Mouse (Mus musculus): ENCODE measurements around the gene Hoxc10.

Gene Hoxc10

DNA sequence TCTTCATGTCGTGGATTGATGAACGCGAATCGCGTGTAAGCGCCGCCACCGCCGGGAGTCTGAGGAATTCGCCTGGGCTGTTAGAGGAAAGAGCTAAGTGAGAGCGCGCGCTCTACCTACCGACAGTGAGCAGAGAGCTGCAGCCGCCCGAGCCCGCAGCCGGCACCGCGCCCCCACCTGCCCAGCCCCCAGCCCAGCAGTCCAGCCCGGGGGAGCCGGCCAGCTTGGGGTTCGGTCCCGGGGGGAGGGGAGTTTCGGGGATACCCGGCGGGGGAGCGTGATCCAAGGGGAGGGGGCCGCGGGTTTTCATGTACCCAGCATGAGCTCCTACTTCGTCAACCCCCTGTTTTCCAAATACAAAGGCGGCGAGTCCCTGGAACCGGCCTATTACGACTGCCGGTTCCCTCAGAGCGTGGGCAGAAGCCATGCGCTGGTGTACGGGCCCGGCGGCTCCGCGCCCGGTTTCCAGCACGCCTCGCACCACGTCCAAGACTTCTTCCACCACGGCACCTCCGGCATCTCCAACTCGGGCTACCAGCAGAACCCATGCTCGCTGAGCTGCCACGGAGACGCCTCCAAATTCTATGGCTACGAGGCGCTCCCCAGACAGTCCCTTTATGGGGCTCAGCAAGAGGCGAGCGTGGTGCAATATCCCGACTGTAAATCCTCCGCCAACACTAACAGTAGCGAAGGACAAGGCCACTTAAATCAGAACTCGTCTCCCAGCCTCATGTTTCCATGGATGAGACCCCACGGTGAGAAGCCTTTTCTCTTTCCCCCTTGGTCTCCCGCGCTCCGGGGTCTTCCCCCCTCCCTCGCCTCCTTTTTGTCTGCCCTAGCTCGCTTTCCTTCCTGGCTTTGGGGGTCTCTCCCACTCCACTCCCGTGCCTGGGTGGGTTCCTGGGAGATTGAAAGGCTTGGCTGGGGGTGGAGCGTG is 24.1 kb downstream of the Hoxc10 start, which contains the start of gene Hoxc8:
Hoxc8 (plus strand) TSS at position 147 of the 937 bp plus-strand sequence.
- no peak for DNase-seq (ENCODE audit: low spot score)

- DNase-seq (ENCODE audit: low spot score) = no peak
These were observed 25.2 kb downstream of the Hoxc10 start for GRCm38 (mm10) chr15:102991782-102992181.

DNA sequence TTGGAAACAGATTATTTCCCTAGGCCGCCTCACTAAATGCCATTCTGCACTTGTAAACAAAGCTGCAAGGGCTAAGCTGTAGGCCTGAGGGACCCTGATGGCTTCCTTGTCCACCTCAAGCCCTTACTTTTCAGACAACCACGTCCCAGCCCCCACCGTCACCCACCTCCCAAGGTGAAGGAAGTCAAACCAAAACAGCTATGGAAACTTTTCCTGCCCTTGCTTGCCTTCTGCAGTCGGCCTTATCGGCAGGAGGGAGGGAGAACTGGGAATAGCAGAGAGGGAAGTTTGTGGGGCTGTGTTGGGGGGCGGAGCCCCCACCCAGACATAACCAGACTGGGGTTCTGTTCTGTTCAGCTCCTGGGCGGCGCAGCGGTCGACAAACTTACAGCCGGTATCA is 25.6 kb downstream of the Hoxc10 start:
- no peak for DNase-seq (ENCODE audit: low spot score)

DNA sequence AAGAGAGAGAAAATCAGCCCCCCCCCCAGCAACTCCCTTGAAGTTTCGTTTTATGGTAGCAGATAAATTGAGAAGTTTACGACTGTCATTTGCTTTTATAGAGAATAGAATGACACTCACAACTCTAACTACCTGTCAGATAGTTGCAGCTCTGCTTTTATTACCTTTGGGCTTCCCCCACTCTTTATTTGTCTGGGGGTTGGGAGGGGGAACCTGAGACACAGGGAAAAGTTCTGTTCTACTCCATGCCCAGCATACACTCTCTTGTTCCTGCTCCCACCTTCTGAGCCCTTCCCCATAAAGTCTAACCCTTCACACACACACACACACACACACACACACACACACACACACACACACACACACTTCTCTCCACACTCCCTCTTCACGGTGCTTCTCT is 26.3 kb downstream of the Hoxc10 start:
- no peak for DNase-seq (ENCODE audit: low spot score)

DNA sequence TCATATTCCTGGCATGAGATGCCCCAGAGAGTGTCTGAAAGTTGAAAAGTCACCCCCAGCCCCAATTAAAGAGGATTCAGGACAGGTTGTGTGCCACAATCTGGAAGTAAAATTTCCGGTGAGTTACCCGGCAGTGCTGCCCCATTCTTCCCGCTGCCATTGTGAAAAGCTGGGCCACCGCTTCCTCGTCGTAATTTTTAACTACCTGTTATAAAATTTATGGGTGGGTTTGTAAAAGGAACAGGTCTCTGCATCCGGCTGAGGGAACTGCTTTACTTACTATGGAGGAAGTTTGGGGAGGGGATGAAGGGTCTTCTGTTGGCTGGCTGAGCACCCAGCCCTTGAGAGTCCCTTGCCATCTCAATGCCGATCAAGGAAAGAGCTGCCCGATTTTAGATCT is 30.0 kb downstream of the Hoxc10 start:
- DNase-seq (ENCODE audit: low spot score) = no peak

DNA sequence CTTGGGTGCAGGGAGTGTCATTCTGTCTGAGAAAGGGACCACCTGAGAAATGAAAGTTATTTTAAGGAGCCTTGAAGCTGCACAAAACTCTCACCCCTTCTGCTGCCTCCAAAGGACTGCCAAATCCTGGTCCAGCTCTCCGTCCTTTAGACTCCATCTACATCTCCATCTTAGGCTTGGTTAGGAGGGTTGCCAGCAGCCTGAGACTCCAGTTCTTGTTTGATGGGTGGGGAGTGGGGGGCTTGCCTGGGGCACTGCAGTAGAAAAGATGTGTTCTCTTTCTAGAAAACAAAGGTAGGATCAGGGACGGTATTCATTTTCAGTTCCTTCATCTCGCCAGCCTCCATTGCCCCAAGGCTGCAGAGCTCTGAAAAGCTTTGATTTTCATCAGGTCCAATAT is 30.8 kb downstream of the Hoxc10 start:
- DNase-seq (ENCODE audit: low spot score) = no peak

- DNase-seq (ENCODE audit: low spot score) = no peak
These were observed 31.4 kb downstream of the Hoxc10 start, which contains the start of gene Hoxc6 for GRCm38 (mm10) chr15:102997939-102998355. TSS of gene Hoxc6 (plus strand) at chr15:102998257.

- no peak for DNase-seq (ENCODE audit: low spot score)
These were observed 32.1 kb downstream of the Hoxc10 start for GRCm38 (mm10) chr15:102998608-102999182.

GRCm38 (mm10) chr15:102999183-102999831 is 32.7 kb downstream of the Hoxc10 start:
- no peak for DNase-seq (ENCODE audit: low spot score)

GRCm38 (mm10) chr15:102999955-103000354 is 33.4 kb downstream of the Hoxc10 start:
- no peak for DNase-seq (ENCODE audit: low spot score)

GRCm38 (mm10) chr15:103000501-103000901 is 33.9 kb downstream of the Hoxc10 start:
- DNase-seq (ENCODE audit: low spot score) = no peak

DNA sequence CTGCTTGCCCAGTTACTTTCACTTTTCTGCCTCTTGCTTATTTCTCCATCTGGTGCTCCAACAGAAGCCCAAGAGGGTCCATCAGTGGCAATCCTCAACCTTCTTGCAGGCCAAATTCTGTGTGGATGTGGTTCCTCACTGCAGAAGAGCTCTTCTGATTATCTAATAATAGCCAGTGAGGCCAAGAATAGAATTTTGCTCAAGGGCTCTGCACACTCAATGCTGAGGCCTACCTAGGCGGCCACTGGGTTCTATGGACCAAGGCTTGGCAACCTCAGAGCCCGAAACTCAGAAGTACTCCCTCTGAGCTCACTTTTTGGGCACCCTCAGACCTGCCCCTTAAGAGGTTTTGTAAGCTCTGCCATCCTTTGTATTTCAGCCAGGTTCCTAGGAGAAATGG is 34.8 kb downstream of the Hoxc10 start:
- DNase-seq (ENCODE audit: low spot score) = no peak

- no peak for DNase-seq (ENCODE audit: low spot score)
These were observed 35.6 kb downstream of the Hoxc10 start for GRCm38 (mm10) chr15:103002156-103002555.

- no peak for DNase-seq (ENCODE audit: low spot score)
These were observed 36.3 kb downstream of the Hoxc10 start for GRCm38 (mm10) chr15:103002821-103003448.

GRCm38 (mm10) chr15:103005308-103005707 is 38.7 kb downstream of the Hoxc10 start:
- no peak for DNase-seq (ENCODE audit: low spot score)

- DNase-seq (ENCODE audit: low spot score) = no peak
These were observed 39.2 kb downstream of the Hoxc10 start for GRCm38 (mm10) chr15:103005797-103006196.

DNA sequence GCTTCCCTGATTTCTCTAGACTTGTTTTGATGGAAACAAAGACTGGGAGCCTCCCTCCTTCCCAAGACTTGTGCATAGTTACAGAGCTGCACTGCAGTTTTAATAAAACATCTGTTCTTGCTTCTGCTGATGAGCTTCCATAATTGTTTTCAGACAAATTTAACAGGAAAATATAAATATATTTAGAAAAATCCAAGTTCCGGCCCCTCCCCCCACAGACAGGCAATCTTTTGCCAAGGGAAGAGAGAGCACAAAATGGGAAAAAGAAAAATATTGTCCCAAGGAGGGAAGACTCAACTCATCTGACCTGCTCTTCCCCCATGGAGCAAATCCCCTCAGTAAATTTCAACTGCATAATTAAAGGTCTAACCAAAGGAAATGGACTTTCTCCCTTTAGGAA is 39.7 kb downstream of the Hoxc10 start:
- no peak for DNase-seq (ENCODE audit: low spot score)

- no peak for DNase-seq (ENCODE audit: low spot score)
These were observed 42.9 kb downstream of the Hoxc10 start for GRCm38 (mm10) chr15:103009265-103010111.

GRCm38 (mm10) chr15:103010112-103010846 is 43.7 kb downstream of the Hoxc10 start:
- DNase-seq (ENCODE audit: low spot score) = no peak

DNA sequence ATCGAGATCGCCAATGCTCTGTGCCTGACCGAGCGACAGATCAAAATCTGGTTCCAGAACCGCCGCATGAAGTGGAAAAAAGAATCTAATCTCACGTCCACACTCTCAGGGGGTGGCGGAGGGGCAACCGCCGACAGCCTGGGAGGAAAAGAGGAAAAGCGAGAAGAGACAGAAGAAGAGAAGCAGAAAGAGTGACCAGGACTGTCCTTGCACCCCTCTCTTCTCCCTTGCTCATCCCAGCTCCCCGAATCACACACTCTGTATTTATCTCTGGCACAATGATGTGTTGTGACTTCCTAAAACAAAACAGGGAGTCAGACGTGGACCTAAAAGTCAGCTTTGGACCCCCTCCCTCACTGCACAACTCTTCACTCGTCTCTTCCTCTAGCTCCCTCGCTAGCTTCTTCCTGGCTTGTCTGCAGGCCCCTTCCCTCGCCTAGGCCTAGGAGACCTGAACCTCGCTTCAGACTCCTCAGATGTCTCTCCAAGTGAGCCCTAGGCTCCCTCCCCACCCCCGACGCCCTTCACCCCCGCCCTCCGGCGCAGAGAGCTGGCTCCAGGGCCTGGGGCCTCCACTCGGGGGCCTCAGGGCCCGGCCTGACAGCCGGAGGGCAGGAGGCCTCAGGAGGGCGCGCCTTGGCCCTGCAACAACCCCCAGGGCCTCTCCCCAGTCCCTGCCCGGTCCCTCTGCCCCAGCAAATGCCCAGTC is 44.4 kb downstream of the Hoxc10 start:
- DNase-seq (ENCODE audit: low spot score) = no peak

Data from spleen, adult 12 weeks (tissue).